Mouse (Mus musculus) embryonic fibroblast, embryonic 13.5 days (primary cell): Measurements from ENCODE around the gene Stap2. TPM values are rescaled to one million over a fixed set of nuclear protein-coding genes. Genes with fewer than 3 reads are reported as not detected.

Experiments
- H3K27ac ChIP-seq: 2 replicates; pipeline ENCODE4 v1.5.1; 2012; ENCODE audit warnings: low read length, control low read depth, inconsistent platforms; ENCODE audit not compliant: insufficient read depth
- H3K4me1 ChIP-seq: 2 replicates; pipeline ENCODE4 v1.6.1; 2011; ENCODE audit warnings: low read length; ENCODE audit not compliant: control insufficient read depth, insufficient read depth
- H3K4me3 ChIP-seq: 2 replicates; pipeline ENCODE4 v1.5.1; 2011; ENCODE audit warnings: mild to moderate bottlenecking, control low read depth, low read length; ENCODE audit not compliant: insufficient read depth
- CTCF ChIP-seq: IDR thresholded peaks from 2 replicates; pipeline ENCODE4 v1.5.1; 2011; ENCODE audit warnings: mild to moderate bottlenecking, control low read depth, low read length, moderate library complexity, borderline replicate concordance; ENCODE audit not compliant: insufficient read depth
- POLR2A ChIP-seq: IDR thresholded peaks from 2 replicates; pipeline ENCODE4 v1.6.1; 2011; ENCODE audit warnings: low read depth, mild to moderate bottlenecking, control low read depth, low read length, moderate library complexity
- polyA plus RNA-seq: library from polyadenylated mRNA; stranded (reverse); fragments of >200 nt; gene quantifications from 2 replicates; pipeline ENCODE4 v1.2.4, GENCODE M21; 2011; ENCODE audit warnings: low read depth; ENCODE audit not compliant: missing spikeins, insufficient read length

Gene Stap2
- polyA plus RNA-seq, 1 experiment, result 0.35 TPM

DNA sequence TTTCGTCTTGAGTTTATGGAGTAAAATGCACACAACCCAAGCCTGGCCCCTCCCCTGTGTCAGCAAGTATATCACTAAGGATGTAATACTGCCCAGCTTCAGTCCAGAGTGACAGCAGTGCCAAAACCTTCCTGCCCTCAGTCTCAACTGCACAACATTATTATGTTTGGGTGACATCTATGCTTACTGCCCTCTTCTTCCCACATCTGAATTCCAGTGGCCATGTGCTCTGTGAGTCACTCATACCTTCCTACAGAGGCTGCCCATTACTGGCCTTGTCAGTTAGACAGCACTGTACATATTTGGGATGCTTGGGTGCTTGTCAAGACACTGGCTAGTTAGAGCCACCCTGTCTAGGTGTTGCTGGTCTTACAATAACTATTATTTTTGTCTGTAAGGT, 20.9 kb upstream of the Stap2 start:
- TF ChIP-seq POLR2A (no peak), CTCF (no peak)
- peaks cover 42% of the 10 kb centered on the region for H3K4me1 ChIP-seq
- peak overlapping the region; percentile 82 for H3K27ac ChIP-seq
- H3K4me3 ChIP-seq, result no peak overlapping the region

DNA sequence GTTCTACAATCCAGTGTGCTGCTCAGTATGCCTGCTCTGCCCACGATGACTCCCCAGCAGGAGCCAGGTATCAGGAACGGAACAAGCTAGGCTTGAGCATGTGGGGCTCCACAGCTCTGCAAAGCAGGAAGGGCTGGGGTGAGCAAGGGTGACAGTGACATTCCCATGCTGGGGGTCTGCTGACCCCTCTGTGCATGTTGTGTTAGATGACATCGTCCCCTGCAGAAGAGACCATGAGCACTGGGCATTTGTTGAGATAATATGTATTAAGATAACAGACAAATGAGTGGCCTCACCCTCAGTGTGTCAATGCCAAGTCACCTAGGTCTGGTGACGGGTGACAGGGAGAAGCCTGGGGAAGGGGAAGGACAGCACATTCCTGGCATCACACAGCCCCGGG, 19.5 kb upstream of the Stap2 start:
- no peak overlapping the region; the same call in 1 of the 2 replicates for H3K27ac ChIP-seq
- H3K4me1 ChIP-seq, result peaks cover 30% of the 10 kb centered on the region
- TF ChIP-seq CTCF, result no peak
- TF ChIP-seq POLR2A, result no peak
- H3K4me3 ChIP-seq, result no peak overlapping the region

DNA sequence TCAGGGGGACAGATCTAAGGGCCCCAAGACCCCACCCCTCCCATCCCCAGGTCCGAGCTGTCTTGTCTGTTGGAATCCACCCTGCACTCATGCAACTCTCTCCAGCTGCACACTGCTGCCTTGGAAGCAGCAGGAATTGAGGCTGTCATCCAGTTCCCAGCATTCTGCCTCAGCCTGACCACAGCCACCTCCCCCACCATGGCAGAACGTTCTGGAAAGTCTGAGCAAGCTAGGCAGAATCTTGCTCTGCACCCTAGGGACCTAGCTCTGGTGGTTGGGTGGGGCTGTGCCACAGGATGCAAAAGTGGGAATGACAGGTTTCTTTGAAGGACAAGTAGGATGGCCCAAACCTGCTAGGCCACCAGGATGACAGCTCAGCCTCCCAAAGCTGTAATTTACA, 19.1 kb upstream of the Stap2 start:
- no peak overlapping the region for H3K4me3 ChIP-seq
- H3K4me1 ChIP-seq, result peaks cover 30% of the 10 kb centered on the region
- no peak overlapping the region; the same call in none of the 2 replicates for H3K27ac ChIP-seq
- no peak for TF ChIP-seq POLR2A
- no peak for TF ChIP-seq CTCF

DNA sequence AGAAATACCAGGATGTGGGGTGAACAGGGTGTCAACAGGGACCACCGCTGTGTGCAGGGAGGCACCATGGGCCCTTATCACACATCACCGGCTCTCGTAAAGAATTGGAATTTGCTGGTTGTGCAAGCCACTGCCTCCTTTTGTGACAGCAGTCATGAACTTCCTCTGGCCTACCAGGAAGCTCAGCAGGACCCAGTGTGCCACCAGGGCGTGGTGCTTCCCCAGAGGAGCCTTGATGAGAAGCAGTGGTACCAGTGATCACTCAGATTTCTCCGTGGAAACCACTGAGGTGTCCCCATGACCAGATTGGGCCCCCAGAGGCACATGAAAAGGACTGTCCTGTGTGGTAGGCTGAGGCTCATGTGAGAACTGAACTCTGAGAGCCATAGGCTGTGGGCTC, 18.0 kb upstream of the Stap2 start:
- TF ChIP-seq POLR2A (no peak), CTCF (no peak)
- Histone ChIP-seq H3K4me1 (peaks cover 27% of the 10 kb centered on the region), H3K4me3 (no peak overlapping the region), H3K27ac (peak overlapping the region; percentile 8; the same call in 1 of the 2 replicates)

DNA sequence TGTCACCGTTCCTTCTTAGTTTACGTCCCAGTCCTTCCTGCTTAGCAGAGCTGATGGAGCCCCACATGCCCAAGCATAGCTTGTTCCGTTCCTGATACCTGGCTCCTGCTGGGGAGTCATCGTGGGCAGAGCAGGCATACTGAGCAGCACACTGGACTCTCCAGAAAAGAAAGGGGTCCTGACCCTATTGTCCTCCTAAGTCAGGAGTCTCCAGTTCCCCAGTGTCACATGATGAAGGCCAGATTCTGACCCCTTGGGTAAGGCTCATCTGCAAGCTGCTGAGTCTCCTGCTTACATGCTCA, 17.6 kb upstream of the Stap2 start:
- Histone ChIP-seq H3K4me1 (peaks cover 27% of the 10 kb centered on the region), H3K27ac (no peak overlapping the region), H3K4me3 (no peak overlapping the region)
- TF ChIP-seq CTCF (no peak), POLR2A (no peak)

DNA sequence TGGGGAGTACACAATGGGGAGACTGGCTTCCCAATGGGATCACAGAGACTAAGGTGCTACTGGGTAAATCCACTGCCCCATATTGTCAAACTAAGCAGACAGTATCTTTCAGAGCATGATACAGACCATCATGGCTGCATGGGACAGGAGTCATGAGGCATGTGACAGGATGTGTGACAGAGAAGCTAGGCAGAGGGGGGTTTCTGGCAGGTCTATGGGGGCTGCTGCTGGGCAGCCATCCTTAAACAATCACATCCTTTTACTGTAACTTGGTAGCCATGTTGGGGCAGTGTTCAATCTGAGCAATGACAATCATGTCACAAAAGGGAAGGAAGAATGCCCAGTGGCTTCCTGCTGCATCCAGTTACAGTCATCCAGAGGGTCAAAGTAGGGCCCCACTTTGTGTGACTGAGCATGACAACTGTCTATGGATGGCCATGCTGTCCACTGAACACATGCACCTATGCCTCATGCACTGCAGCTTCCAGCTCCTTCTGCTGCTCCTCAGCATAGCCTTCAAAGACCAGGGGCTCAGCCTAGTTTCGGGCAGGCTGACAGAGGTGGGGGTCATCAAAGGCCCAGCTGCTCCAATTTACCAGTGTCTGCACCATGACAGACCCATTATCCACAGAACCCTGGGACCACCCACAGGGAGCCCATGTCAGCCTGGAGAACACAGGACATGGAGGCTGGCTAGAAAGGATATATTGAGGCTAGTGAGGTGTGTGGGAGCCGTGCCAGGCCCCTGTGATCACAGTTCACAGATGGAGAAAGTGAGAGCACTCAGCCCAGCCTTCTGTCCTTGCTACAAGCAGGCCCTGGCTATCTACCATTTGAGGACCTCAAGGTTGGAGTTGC, 17.0 kb upstream of the Stap2 start:
- peaks cover 25% of the 10 kb centered on the region for H3K4me1 ChIP-seq
- H3K4me3 ChIP-seq, result no peak overlapping the region
- no peak overlapping the region for H3K27ac ChIP-seq
- no peak for TF ChIP-seq CTCF
- no peak for TF ChIP-seq POLR2A

DNA sequence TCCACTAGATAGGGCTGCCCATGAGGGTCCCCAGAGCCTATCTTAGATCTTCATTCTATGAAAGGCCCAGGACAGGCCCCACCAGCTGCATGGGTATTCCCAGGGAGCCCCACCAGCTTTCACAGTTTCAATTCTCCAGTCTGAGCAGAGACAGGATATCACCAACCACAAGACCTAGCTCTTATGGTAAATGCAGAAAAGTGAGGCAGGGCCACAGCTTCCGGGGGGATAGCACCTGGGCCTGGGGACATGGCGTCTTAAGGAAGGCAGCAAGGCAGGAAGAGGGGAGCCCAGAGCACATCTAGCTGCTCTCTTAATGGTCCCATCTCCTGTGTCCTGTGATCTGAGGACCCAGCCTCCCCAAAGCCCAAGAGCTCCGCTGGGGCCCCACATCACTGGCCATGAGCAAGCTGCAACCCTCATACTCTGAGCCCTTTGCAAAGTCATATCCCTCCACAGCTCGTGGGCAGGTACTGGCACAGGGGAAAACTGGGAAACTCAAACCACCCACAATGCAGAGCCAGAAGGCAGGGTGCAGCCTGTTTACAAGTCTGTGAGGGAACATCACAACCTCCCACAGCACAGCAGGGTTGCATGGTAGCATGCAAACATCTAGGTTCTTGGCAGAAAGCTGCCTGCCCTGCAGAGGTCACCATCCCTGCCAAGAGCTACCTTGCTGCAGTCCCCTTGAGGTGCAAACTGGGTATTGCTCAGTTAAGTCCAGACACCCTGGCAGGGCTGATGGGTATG, 16.0 kb upstream of the Stap2 start:
- no peak for TF ChIP-seq CTCF
- TF ChIP-seq POLR2A, result no peak
- Histone ChIP-seq H3K27ac (no peak overlapping the region), H3K4me1 (peaks cover 16% of the 10 kb centered on the region), H3K4me3 (no peak overlapping the region)

DNA sequence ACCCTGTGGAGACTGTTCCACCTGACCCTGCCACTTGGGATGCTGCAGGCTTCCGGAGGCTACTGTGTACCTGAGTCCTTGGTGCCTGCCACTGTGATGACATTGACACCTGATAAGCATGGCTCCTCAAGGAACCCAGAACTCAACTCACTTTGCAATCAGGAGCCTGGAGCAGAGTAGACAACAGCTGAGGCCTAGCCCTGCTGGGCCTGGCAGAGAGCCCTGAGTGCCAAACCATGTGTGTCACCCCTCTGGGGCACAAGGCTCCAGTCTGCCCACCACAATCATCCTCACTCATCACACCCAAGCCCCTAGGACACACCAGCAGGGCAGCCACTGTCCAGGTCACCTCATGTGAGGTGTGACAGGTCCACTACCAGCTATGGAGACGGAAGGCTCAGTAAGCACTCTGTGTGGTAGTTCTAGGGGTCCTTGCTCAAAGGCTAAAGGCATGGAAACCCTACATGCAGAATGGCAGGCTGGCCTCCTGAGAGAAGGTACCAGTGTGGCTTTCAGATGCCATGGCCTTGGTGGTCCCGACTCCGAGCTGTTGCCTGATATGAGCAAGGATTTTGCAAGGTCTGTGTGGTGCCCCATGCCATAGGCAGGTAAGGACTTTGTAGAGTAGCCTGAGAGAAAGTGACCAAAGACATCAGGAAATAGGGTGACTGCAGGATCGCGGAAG, 15.2 kb upstream of the Stap2 start:
- TF ChIP-seq POLR2A, result 0 out of 2 replicates have a peak, but pooled peaks have one; percentile 10
- no peak for TF ChIP-seq CTCF
- no peak overlapping the region for H3K4me3 ChIP-seq
- peaks cover 9% of the 10 kb centered on the region; the same call in 1 of the 2 replicates for H3K4me1 ChIP-seq
- H3K27ac ChIP-seq, result no peak overlapping the region

DNA sequence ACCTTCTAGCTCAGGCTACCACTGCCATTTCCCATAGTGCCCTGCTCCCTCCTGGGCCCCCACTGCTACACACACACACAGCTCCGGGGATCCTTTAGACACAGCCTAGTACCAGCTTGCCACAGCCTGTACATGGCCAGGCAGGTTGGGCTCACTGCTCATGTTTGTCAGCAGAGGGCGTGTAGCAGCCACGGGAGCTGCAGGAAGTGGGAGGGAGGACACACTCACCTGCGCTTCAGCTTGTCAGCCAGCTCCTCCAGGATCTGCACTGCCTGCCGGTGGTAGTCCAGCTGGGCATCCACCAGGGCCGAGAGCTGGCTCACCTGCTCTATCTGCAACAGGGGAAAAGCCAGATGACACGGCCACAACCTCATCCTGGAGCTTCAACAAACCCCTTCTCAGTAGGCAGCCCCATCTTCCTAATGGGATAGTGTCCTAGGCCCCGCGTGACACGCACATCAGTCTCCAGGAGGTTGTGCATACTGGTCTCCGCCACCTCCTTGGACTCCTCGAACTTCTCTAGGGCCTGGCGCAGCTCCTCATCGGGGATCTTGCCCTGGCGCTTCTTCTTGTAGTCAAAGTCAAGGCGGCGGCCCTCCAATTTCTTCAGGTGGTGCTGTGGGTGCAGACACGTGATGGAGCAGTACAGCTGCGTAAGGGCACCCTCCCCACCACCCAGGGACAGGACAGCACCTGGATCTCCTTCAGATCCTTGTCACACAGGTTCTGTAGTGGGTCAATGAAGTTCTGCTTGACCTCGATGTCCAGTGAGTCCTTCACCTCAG, 13.2 kb upstream of the Stap2 start:
- Histone ChIP-seq H3K4me1 (0 out of 2 replicates have a peak, but pooled peaks cover 4% of the 10 kb centered on the region), H3K4me3 (no peak overlapping the region), H3K27ac (no peak overlapping the region)
- TF ChIP-seq POLR2A (peak; percentile 37; the same call in 1 of the 2 replicates), CTCF (peak; percentile 89; the same call in 1 of the 2 replicates)
